Mouse (Mus musculus) spleen, adult 2 months (tissue): Measurements from ENCODE around the gene Rtl10.

Experiments used
- CTCF ChIP-seq: fragments of 200-500 bp; IDR thresholded peaks from 2 replicates; pipeline ENCODE4 v1.5.1; 2011; ENCODE audit warnings: mild to moderate bottlenecking, inconsistent platforms; ENCODE audit not compliant: insufficient read depth, insufficient read length, insufficient replicate concordance; ENCODE audit errors: extremely low read depth
- POLR2A ChIP-seq: fragments of 200-500 bp; IDR thresholded peaks from 2 replicates; pipeline ENCODE4 v1.6.1; 2011; ENCODE audit warnings: low read depth, low read length, inconsistent platforms

DNA sequence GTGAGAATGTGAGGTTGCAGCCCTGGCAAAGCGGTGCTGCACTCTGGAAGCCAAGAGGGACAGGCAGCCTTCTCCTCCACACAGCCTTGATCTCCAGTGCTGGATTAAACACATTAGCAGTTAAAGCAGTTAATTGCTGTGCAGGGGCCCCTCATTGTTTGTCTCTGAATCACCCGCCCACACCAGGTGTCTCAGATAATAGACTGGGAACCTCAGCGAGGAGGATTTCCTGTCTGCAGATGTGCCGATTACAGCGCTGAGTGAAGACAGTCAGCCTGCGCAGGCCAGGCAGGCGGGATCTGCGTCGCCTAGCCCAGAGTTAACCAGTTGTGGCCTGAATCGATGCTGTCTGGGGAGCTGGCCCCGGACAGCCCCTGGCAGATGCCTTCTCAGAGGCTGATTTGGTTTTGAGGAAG lies 38.7 kb upstream of the Rtl10 start:
- TF ChIP-seq CTCF = no peak
- TF ChIP-seq POLR2A = no peak
